Mouse (Mus musculus) neural tube, embryonic 11.5 days (tissue): ENCODE measurements around the gene Vmn2r99. TPM values are rescaled to one million over a fixed set of nuclear protein-coding genes. Genes with fewer than 3 reads are reported as not detected.

Experiments
- ATAC-seq: fragments of 200-750 bp; cut with Nextera tagmentation; 2 replicates; pipeline ENCODE4 v1.8.0; 2017; ENCODE audit warnings: moderate number of reproducible peaks, mild to moderate bottlenecking, moderate TSS enrichment, moderate library complexity; ENCODE audit not compliant: insufficient read depth, low FRiP score, low TSS enrichment
- DNase-seq: peaks from one replicate; pipeline ENCODE4 v3.0.0-alpha.2; 2015; ENCODE audit warnings: low spot score
- H3K27ac ChIP-seq: fragments of 300-500 bp; sonication (generic); 2 replicates; pipeline ENCODE4 v1.5.1; 2014; ENCODE audit warnings: low read depth, mild to moderate bottlenecking, low read length
- H3K27me3 ChIP-seq: fragments of 300-500 bp; sonication (generic); 2 replicates; pipeline ENCODE4 v1.6.1; 2014; ENCODE audit warnings: mild to moderate bottlenecking, low read length, mixed read lengths; ENCODE audit not compliant: control insufficient read depth, insufficient read depth
- H3K36me3 ChIP-seq: fragments of 300-500 bp; sonication (generic); 2 replicates; pipeline ENCODE4 v1.6.1; 2014; ENCODE audit warnings: mild to moderate bottlenecking, low read length, moderate library complexity, mixed read lengths; ENCODE audit not compliant: control insufficient read depth, insufficient read depth
- H3K4me1 ChIP-seq: fragments of 300-500 bp; sonication (generic); 2 replicates; pipeline ENCODE4 v1.6.1; 2014; ENCODE audit warnings: low read length, mixed read lengths; ENCODE audit not compliant: control insufficient read depth, insufficient read depth
- H3K4me2 ChIP-seq: fragments of 300-500 bp; sonication (generic); 2 replicates; pipeline ENCODE4 v1.6.1; 2014; ENCODE audit warnings: low read depth, mild to moderate bottlenecking, moderate library complexity
- H3K4me3 ChIP-seq: fragments of 300-500 bp; sonication (generic); 2 replicates; pipeline ENCODE4 v1.5.1; 2014; ENCODE audit warnings: low read depth, low read length
- H3K9ac ChIP-seq: fragments of 300-500 bp; sonication (generic); 2 replicates; pipeline ENCODE4 v1.6.1; 2014; ENCODE audit warnings: mild to moderate bottlenecking, low read length
- H3K9me3 ChIP-seq: fragments of 300-500 bp; sonication (generic); 2 replicates; pipeline ENCODE4 v1.6.1; 2016; ENCODE audit warnings: low read length; ENCODE audit not compliant: control insufficient read depth
- WGBS: fragments of 180-500 bp; shearing (Covaris S2); extraction: QIAGEN DNeasy Blood & Tissue Kit; methylation state at CpG from one replicate; pipeline ENCODE4 v1.1.7; 2014; 5-methylcytosine and 5-hydroxymethylcytosine counted together
- polyA plus RNA-seq: library from polyadenylated mRNA; unstranded; fragments of >200 nt; fragmentation: Nextera tagmentation; extraction: Ambion mirVana; gene quantifications from 2 replicates; pipeline ENCODE4 v1.2.1, GENCODE M21; 2014

Vmn2r99 gene
- polyA plus RNA-seq, result not detected in 2 replicates

- Histone ChIP-seq H3K9ac (no peak within 1 kb of the TSS), H3K4me3 (no peak within 1 kb of the TSS), H3K27ac (no peak within 1 kb of the TSS), H3K9me3 (no peaks in the 10 kb centered on the region), H3K27me3 (no peaks in the 10 kb centered on the region), H3K36me3 (no peaks in the 10 kb centered on the region), H3K4me2 (no peak within 1 kb of the TSS), H3K4me1 (no peaks in the 10 kb centered on the region)
- ATAC-seq, result no peak
- DNase-seq, result no peak
Measured at GRCm38 (mm10) chr17:19361649-19362048, at the start of gene Vmn2r99. Vmn2r99 (plus strand) TSS chr17:19361949.

GRCm38 (mm10) chr17:19437623-19438022 is 75.9 kb downstream of the Vmn2r99 start:
- no peak for ATAC-seq
- Histone ChIP-seq H3K9ac (no peak overlapping the region), H3K9me3 (peaks cover 5% of the 10 kb centered on the region), H3K4me3 (no peak overlapping the region), H3K27me3 (no peaks in the 10 kb centered on the region), H3K36me3 (no peaks in the 10 kb centered on the region), H3K4me1 (no peaks in the 10 kb centered on the region), H3K4me2 (no peak overlapping the region), H3K27ac (no peak overlapping the region)
- no peak for DNase-seq
- 99% methylated on average over 3 of the region's 3 CpGs for WGBS

- no peak overlapping the region for H3K27ac ChIP-seq
- no peaks in the 10 kb centered on the region for H3K36me3 ChIP-seq
- no peaks in the 10 kb centered on the region for H3K4me1 ChIP-seq
- WGBS, result 95% methylated on average over 1 of the region's 1 CpGs
- no peak overlapping the region for H3K4me3 ChIP-seq
- DNase-seq, result no peak
- no peak overlapping the region for H3K9ac ChIP-seq
- no peak overlapping the region for H3K4me2 ChIP-seq
- no peaks in the 10 kb centered on the region for H3K27me3 ChIP-seq
- no peak for ATAC-seq
- H3K9me3 ChIP-seq, result no peaks in the 10 kb centered on the region
Measured at GRCm38 (mm10) chr17:19444932-19445331, 83.2 kb downstream of the Vmn2r99 start.

Other genes with a start within 250 kb of the Vmn2r99 start
- gene Vmn2r100, start 142.8 kb downstream of the Vmn2r99 start, polyA plus RNA-seq, result not detected in 2 replicates
- gene Vmn2r101, start 215.3 kb downstream of the Vmn2r99 start, polyA plus RNA-seq, result not detected in 2 replicates